Mouse (Mus musculus) layer of hippocampus, adult 11-12 months (tissue): ENCODE measurements around the gene Krt42.
A peak's percentile ranks its signal among the peaks of the same experiment; 100 is the strongest.
"Not testable (repeated sequence)": the region's sequence is repeated elsewhere in the genome, so short reads cannot be mapped to it uniquely, and the experiment has no call there.

ENCODE experiments used
- DNase-seq: peaks from one replicate; pipeline ENCODE4 v3.0.0; 2022; ENCODE audit warnings: low spot score

Gene Krt42

GRCm38 (mm10) chr11:100269821-100270332 is at the start of gene Krt42:
TSS of gene Krt42 (minus strand) at chr11:100269871.
- DNase-seq, result no peak

- DNase-seq, result no peak
Observed at GRCm38 (mm10) chr11:100318529-100319451, 49.1 kb upstream of the Krt42 start.

- DNase-seq, result no peak
Observed at GRCm38 (mm10) chr11:100317826-100318380, 48.2 kb upstream of the Krt42 start.

GRCm38 (mm10) chr11:100315439-100315838 is 45.8 kb upstream of the Krt42 start:
- no peak for DNase-seq

GRCm38 (mm10) chr11:100313424-100313823 is 43.8 kb upstream of the Krt42 start:
- no peak for DNase-seq

GRCm38 (mm10) chr11:100312096-100312679 is 42.5 kb upstream of the Krt42 start:
- DNase-seq, result peak; percentile 59

GRCm38 (mm10) chr11:100311656-100312055 is 42.0 kb upstream of the Krt42 start:
- DNase-seq, result no peak

GRCm38 (mm10) chr11:100308672-100309071 is 39.0 kb upstream of the Krt42 start:
- DNase-seq, result not testable (repeated sequence)

- DNase-seq, result no peak
Observed at GRCm38 (mm10) chr11:100307900-100308299, 38.2 kb upstream of the Krt42 start.

- no peak for DNase-seq
Observed at GRCm38 (mm10) chr11:100301292-100301691, 31.6 kb upstream of the Krt42 start.

GRCm38 (mm10) chr11:100300293-100300692 is 30.6 kb upstream of the Krt42 start:
- peak; percentile 61 for DNase-seq

GRCm38 (mm10) chr11:100298274-100299036 is 28.8 kb upstream of the Krt42 start:
- DNase-seq, result peak; percentile 86

GRCm38 (mm10) chr11:100297801-100298200 is 28.1 kb upstream of the Krt42 start:
- DNase-seq, result no peak

- DNase-seq, result peak; percentile 70
Observed at GRCm38 (mm10) chr11:100295308-100295707, 25.6 kb upstream of the Krt42 start.

- DNase-seq, result no peak
Observed at GRCm38 (mm10) chr11:100292884-100293283, 23.2 kb upstream of the Krt42 start.

- no peak for DNase-seq
Observed at GRCm38 (mm10) chr11:100290235-100290634, 20.6 kb upstream of the Krt42 start.

GRCm38 (mm10) chr11:100288942-100289341 is 19.3 kb upstream of the Krt42 start:
- no peak for DNase-seq

GRCm38 (mm10) chr11:100287024-100287423 is 17.4 kb upstream of the Krt42 start:
- peak; percentile 11 for DNase-seq

- no peak for DNase-seq
Observed at GRCm38 (mm10) chr11:100284988-100285387, 15.3 kb upstream of the Krt42 start.

- peak; percentile 71 for DNase-seq
Observed at GRCm38 (mm10) chr11:100282549-100282948, 12.9 kb upstream of the Krt42 start.

- peak; percentile 93 for DNase-seq
Observed at GRCm38 (mm10) chr11:100281596-100282544, 12.2 kb upstream of the Krt42 start.
